Mouse (Mus musculus) forebrain, embryonic 11.5 days (tissue): ENCODE data around the gene Mrpl24. TPM values are rescaled to one million over a fixed set of nuclear protein-coding genes. Genes with fewer than 3 reads are reported as not detected.
A peak's percentile ranks its signal among the peaks of the same experiment; 100 is the strongest.

Experiments used
- ATAC-seq: fragments of 200-750 bp; cut with Nextera tagmentation; replicated peaks from 2 replicates; pipeline ENCODE4 v1.8.0; 2017; ENCODE audit warnings: moderate TSS enrichment; ENCODE audit not compliant: low FRiP score
- DNase-seq: peaks from one replicate; pipeline ENCODE4 v3.0.0-alpha.2; 2017; ENCODE audit warnings: low spot score
- H3K27ac ChIP-seq: fragments of 300-500 bp; sonication (generic); 2 replicates; pipeline ENCODE4 v1.5.1; 2014; ENCODE audit warnings: low read depth, low read length
- H3K27me3 ChIP-seq: fragments of 300-500 bp; sonication (generic); 2 replicates; pipeline ENCODE4 v1.6.1; 2014; ENCODE audit warnings: mild to moderate bottlenecking, low read length, mixed read lengths; ENCODE audit not compliant: control insufficient read depth, insufficient read depth
- H3K36me3 ChIP-seq: fragments of 300-500 bp; sonication (generic); 2 replicates; pipeline ENCODE4 v1.6.1; 2014; ENCODE audit warnings: mild to moderate bottlenecking, low read length, moderate library complexity, mixed read lengths; ENCODE audit not compliant: control insufficient read depth, insufficient read depth
- H3K4me1 ChIP-seq: fragments of 300-500 bp; sonication (generic); replicated peaks from 2 replicates; pipeline ENCODE4 v1.6.1; 2014; ENCODE audit warnings: low read length, mixed read lengths; ENCODE audit not compliant: control insufficient read depth, insufficient read depth
- H3K4me2 ChIP-seq: fragments of 300-500 bp; sonication (generic); 2 replicates; pipeline ENCODE4 v1.6.1; 2014; ENCODE audit warnings: low read depth, mild to moderate bottlenecking, low read length, moderate library complexity, mixed read lengths; ENCODE audit not compliant: severe bottlenecking
- H3K4me3 ChIP-seq: fragments of 300-500 bp; sonication (generic); 2 replicates; pipeline ENCODE4 v1.5.1; 2014; ENCODE audit warnings: low read depth, low read length
- H3K9ac ChIP-seq: fragments of 300-500 bp; sonication (generic); 2 replicates; pipeline ENCODE4 v1.6.1; 2014; ENCODE audit warnings: low read length
- H3K9me3 ChIP-seq: fragments of 300-500 bp; sonication (generic); 2 replicates; pipeline ENCODE4 v1.6.1; 2016; ENCODE audit warnings: low read length, mixed read lengths; ENCODE audit not compliant: control insufficient read depth
- WGBS: fragments of 180-500 bp; shearing (Covaris S2); extraction: QIAGEN DNeasy Blood & Tissue Kit; methylation state at CpG from one replicate; pipeline ENCODE4 v1.1.7; 2014; 5-methylcytosine and 5-hydroxymethylcytosine counted together
- polyA plus RNA-seq: library from polyadenylated mRNA; unstranded; fragments of >200 nt; fragmentation: Nextera tagmentation; extraction: Ambion mirVana; gene quantifications from 2 replicates; pipeline ENCODE4 v1.2.1, GENCODE M21; 2014

The Mrpl24 gene
- polyA plus RNA-seq, 1 experiment from 2014 or later, result 74.5 TPM

GRCm38 (mm10) chr3:87947056-87947810, 27.9 kb downstream of the Mrpl24 start:
- H3K4me1 ChIP-seq, result peaks cover 50% of the 10 kb centered on the region
- peak; percentile 4; the same call in 1 of the 2 replicates for ATAC-seq
- H3K4me2 ChIP-seq, result peak overlapping the region; percentile 77
- peak; percentile 68 for DNase-seq
- no peaks in the 10 kb centered on the region for H3K9me3 ChIP-seq
- H3K9ac ChIP-seq, result peak overlapping the region; percentile 75
- 1% methylated on average over 26 of the region's 26 CpGs for WGBS
- no peaks in the 10 kb centered on the region for H3K27me3 ChIP-seq
- peak overlapping the region; percentile 84 for H3K27ac ChIP-seq
- H3K4me3 ChIP-seq, result peak overlapping the region; percentile 50
- no peaks in the 10 kb centered on the region; the same call in 1 of the 2 replicates for H3K36me3 ChIP-seq

- Histone ChIP-seq H3K27me3 (no peaks in the 10 kb centered on the region), H3K4me3 (peak overlapping the region; percentile 50), H3K9ac (peak overlapping the region; percentile 75), H3K4me2 (peak overlapping the region; percentile 77), H3K4me1 (peaks cover 55% of the 10 kb centered on the region), H3K36me3 (peaks cover 3% of the 10 kb centered on the region; the same call in 1 of the 2 replicates), H3K27ac (peak overlapping the region; percentile 84), H3K9me3 (no peaks in the 10 kb centered on the region)
- under 1% methylated on average over 17 of the region's 17 CpGs for WGBS
- DNase-seq (peak; percentile 84), ATAC-seq (peak; percentile 19; the same call in 1 of the 2 replicates)
Measured at GRCm38 (mm10) chr3:87947811-87948199, 28.5 kb downstream of the Mrpl24 start.

- no peaks in the 10 kb centered on the region for H3K27me3 ChIP-seq
- peak within 1 kb of the TSS; percentile 84 for H3K27ac ChIP-seq
- WGBS, result under 1% methylated on average over 35 of the region's 35 CpGs
- ATAC-seq, result peak; percentile 28
- DNase-seq, result peak; percentile 85
- peak within 1 kb of the TSS; percentile 75 for H3K9ac ChIP-seq
- peaks cover 5% of the 10 kb centered on the region; the same call in 1 of the 2 replicates for H3K36me3 ChIP-seq
- peak within 1 kb of the TSS; percentile 50 for H3K4me3 ChIP-seq
- no peaks in the 10 kb centered on the region for H3K9me3 ChIP-seq
- H3K4me2 ChIP-seq, result peak within 1 kb of the TSS; percentile 77
- H3K4me1 ChIP-seq, result peaks cover 57% of the 10 kb centered on the region
Measured at GRCm38 (mm10) chr3:87948378-87949265, 29.3 kb downstream of the Mrpl24 start, which contains the start of gene Crabp2. Gene Crabp2 (plus strand): TSS chr3:87948666.

GRCm38 (mm10) chr3:87949266-87949954, 30.1 kb downstream of the Mrpl24 start:
- DNase-seq (peak; percentile 66), ATAC-seq (no peak)
- no peaks in the 10 kb centered on the region for H3K27me3 ChIP-seq
- under 1% methylated on average over 16 of the region's 16 CpGs for WGBS
- peaks cover 5% of the 10 kb centered on the region; the same call in 1 of the 2 replicates for H3K36me3 ChIP-seq
- peaks cover 57% of the 10 kb centered on the region for H3K4me1 ChIP-seq
- H3K9ac ChIP-seq, result peak overlapping the region; percentile 75
- peak overlapping the region; percentile 50 for H3K4me3 ChIP-seq
- H3K4me2 ChIP-seq, result peak overlapping the region; percentile 77
- no peaks in the 10 kb centered on the region for H3K9me3 ChIP-seq
- H3K27ac ChIP-seq, result peak overlapping the region; percentile 84

- Histone ChIP-seq H3K9ac (peak overlapping the region; percentile 75), H3K4me2 (peak overlapping the region; percentile 77), H3K27me3 (no peaks in the 10 kb centered on the region), H3K27ac (peak overlapping the region; percentile 84), H3K36me3 (peaks cover 5% of the 10 kb centered on the region; the same call in 1 of the 2 replicates), H3K4me3 (peak overlapping the region; percentile 50), H3K4me1 (peaks cover 52% of the 10 kb centered on the region), H3K9me3 (no peaks in the 10 kb centered on the region)
- WGBS, result 2% methylated on average over 13 of the region's 13 CpGs
- DNase-seq (peak; percentile 71), ATAC-seq (no peak)
Measured at GRCm38 (mm10) chr3:87949955-87950515, 30.7 kb downstream of the Mrpl24 start.

- peak overlapping the region; percentile 1 for H3K9ac ChIP-seq
- H3K4me2 ChIP-seq, result peak overlapping the region; percentile 26
- H3K4me1 ChIP-seq, result peaks cover 36% of the 10 kb centered on the region
- no peaks in the 10 kb centered on the region for H3K27me3 ChIP-seq
- DNase-seq, result no peak
- 22% methylated on average over 12 of the region's 12 CpGs for WGBS
- no peak for ATAC-seq
- peaks cover 5% of the 10 kb centered on the region; the same call in 1 of the 2 replicates for H3K36me3 ChIP-seq
- H3K27ac ChIP-seq, result peak overlapping the region; percentile 41; the same call in 1 of the 2 replicates
- H3K9me3 ChIP-seq, result no peaks in the 10 kb centered on the region
- peak overlapping the region; percentile 15; the same call in 1 of the 2 replicates for H3K4me3 ChIP-seq
Measured at GRCm38 (mm10) chr3:87951946-87952345, 32.6 kb downstream of the Mrpl24 start.

- 1% methylated on average over 5 of the region's 5 CpGs for WGBS
- peak overlapping the region; percentile 41; the same call in 1 of the 2 replicates for H3K27ac ChIP-seq
- H3K36me3 ChIP-seq, result peaks cover 5% of the 10 kb centered on the region; the same call in 1 of the 2 replicates
- peak overlapping the region; percentile 26 for H3K4me2 ChIP-seq
- H3K4me3 ChIP-seq, result peak overlapping the region; percentile 15; the same call in 1 of the 2 replicates
- no peaks in the 10 kb centered on the region for H3K27me3 ChIP-seq
- peak overlapping the region; percentile 1; the same call in 1 of the 2 replicates for H3K9ac ChIP-seq
- peak; percentile 58 for DNase-seq
- H3K9me3 ChIP-seq, result no peaks in the 10 kb centered on the region
- ATAC-seq, result no peak
- H3K4me1 ChIP-seq, result peaks cover 31% of the 10 kb centered on the region
Measured at GRCm38 (mm10) chr3:87952440-87952839, 33.1 kb downstream of the Mrpl24 start.
